Mouse (Mus musculus) lung, postnatal 25 days (tissue): ENCODE measurements at regions not wholly inside any gene's neighbourhood (a gene's known extent, or its start where the extent isn't known, plus 50 kb on each side); places are given as distances from the start of the nearest gene placed in this dataset.

ENCODE experiments used
- DNase-seq: peaks from one replicate; pipeline ENCODE4 v3.0.0; 2022; ENCODE audit warnings: low spot score

DNA sequence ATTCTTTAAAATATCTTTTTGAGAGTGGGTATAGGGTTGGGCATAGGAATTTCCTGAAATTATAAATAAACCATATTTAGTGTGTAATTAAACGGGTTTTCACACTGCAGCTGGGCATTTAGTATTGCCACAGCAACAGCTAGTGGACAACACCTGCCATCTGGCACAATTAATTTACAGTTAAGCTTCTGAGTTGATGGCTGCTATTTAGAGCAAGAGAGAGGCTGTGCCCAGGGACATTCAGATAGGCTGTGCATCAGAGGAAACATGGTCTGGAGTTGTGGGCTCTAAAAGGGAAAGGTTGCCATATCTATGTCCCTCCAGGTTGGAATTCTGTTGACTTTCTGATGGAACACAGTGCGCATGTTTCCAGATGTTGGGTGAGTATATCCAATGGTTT is 227.1 kb downstream of the Pth2r start:
- no peak for DNase-seq

GRCm38 (mm10) chr1:65535674-65536073 is 253.8 kb downstream of the Pth2r start:
- DNase-seq = no peak

- no peak for DNase-seq
Observed at GRCm38 (mm10) chr1:65538509-65538908, 256.7 kb downstream of the Pth2r start.

DNA sequence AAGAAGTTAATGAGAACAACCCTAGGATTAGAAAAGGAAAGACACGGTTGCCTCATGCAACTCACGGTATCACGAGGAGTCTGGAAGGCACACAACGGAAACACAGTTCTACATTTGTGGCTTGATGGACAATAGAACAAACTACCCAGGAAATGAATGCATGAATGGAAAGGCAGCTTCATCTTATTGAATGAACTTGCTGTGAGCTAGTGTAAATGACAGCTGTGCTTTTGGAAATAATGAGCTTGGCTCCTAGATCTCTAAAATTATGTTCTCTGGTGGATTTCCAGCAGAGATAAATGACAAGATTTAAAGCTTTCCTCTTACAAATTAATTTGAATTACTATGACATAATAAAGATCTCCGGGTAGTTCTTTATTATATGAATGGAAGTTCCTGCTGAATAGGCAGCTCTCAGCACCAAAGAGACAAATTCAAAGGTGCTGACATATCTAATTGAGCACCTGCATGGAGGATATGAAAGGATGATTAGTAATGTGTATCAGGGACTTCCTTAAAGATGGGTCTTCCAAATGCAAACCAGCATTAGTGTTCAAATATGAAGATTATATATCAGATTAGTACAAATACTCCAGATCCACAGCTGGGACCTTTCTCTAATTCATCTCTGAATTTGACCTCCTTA is 262.5 kb downstream of the Pth2r start:
- DNase-seq = no peak

GRCm38 (mm10) chr1:65545336-65546060 is 263.6 kb downstream of the Pth2r start:
- no peak for DNase-seq

DNA sequence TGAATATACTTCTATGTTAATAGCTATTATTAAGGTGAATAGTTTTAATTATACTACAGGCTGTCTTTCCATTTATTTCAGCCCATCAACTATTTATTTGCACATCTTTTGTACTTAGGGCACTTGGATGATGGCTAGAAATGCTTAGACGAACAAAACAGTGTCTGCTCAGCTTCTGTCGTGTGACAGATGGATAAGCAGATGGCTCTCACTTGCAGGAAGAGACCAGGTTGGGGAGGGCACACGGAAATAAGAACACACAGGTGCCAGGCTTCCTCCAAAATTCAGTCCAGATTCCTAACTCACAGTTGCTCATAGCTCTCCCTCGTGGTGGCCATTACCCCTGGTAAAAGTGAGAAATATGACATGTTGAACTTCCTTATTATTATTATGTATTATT is 267.0 kb downstream of the Pth2r start:
- no peak for DNase-seq

DNA sequence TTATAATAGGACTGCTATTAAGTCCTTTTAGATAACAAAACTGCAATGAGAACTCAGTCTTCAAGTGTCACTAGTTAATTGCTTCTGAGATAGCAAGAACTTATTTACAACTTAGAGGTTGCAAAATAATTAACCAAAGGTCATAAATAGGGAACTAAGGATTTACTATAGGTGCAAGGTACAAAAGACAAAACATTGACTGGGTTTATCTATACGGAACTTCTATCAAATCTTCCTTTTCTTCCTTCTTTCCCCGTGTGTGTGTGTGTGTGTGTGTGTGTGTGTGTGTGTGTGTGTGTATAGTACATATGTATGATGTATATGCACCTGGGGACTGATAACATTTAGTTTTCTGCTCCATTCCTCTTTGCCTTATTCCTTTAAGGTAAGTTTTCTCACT is 305.5 kb downstream of the Pth2r start:
- no peak for DNase-seq

- DNase-seq = no peak
Observed at GRCm38 (mm10) chr1:65635315-65635714, 291.0 kb upstream of the Crygf start.

- DNase-seq = no peak
Observed at GRCm38 (mm10) chr1:65654460-65654859, 271.9 kb upstream of the Crygf start.

- no peak for DNase-seq
Observed at GRCm38 (mm10) chr1:65681960-65682359, 244.4 kb upstream of the Crygf start.

- DNase-seq = no peak
Observed at GRCm38 (mm10) chr1:65687322-65687721, 239.0 kb upstream of the Crygf start.

DNA sequence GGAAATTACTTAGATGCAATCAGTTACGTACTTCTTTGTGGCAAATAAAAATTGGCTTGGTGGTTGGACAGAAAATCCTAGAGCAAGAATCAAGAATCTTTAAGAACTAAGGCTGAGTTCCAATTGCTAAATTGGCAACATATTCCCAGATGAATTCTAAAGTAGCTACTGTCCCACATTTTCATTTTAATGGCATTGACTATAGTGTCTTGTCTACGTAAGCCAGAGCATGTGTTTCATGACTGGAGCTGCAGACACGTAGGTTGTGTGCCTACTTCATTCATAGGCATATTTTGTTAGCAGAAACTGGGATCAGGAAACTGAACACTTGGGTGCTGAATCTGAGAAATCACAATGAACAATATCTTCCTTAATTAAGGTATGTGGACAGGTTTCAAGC is 196.1 kb upstream of the Crygf start:
- no peak for DNase-seq

DNA sequence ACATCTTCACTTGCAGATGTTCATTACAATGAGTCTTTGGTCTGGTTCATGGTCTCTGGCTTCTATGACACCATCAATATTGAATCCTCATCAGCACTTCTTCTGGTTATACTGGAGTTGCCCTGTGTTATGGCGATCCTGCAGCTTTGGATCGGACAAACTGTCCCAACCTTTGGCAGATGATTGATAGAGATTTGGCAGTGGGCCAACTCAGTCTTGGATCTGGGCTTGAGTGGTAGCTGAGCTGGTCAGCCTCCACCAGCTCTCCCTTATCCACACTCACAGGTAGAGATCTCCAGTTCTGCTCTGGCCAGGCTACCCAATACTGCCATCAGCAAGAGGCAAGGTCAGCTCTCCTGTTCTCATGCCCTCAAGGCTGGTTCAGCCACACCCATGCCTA is 168.4 kb upstream of the Crygf start:
- DNase-seq = no peak

DNA sequence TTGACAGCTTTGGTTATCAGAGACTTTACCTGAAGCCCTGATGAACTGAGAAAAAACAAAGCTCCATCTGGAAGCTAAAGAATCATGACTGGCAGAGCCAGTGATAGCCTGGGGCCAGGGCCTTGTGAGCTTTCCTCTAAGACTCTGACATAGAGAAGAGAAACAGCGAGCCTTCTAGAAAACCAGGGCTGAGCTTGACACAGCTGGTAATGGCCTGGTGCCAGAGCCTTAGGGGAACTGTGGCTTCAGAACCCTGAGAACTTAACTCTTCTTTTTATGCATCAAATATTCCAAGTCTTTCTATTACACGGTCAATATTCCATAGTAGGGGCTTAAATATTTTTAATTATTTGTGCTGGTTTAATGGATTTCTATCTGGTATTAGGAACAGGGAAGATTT is 165.2 kb upstream of the Crygf start:
- DNase-seq = no peak

GRCm38 (mm10) chr1:65800244-65800643 is 126.1 kb upstream of the Crygf start:
- DNase-seq = no peak

DNA sequence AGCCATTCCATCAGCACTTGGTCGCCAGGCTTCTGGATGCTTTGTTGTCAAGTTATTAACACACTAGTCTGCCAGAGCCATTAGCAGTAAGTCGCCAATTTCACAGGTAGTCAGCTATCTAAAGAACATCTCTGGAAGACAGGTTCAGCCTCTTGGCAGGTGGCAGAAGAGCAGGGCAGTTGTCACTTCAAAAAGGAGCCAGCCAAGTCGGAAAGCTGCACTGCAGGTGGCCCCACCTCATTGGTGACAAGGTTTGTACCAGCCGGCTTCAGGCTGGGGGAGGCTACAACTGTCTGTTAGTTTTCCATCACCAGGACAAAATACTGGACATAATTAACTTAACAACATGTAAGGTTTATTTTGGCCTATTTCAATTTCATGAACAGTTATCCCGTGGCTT is 105.5 kb upstream of the Crygf start:
- no peak for DNase-seq

DNA sequence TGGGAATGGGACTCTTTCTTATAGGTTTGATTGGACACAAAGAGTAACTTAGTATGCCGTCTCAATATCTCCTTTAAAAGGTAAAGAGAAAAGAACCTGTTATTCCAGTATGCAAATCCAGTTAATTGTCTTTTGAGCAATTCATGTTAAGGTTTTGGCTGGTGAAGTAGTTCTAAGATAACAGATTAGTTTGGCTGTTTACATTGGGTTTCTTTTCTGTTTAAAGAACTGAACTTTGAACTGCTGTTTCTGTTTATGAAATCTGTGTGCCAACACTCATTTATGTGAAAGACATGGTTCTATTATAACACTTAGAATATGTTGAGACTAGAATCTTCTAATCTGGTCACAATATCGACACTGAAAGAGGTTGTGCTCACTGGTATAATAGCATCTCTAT is 85.2 kb upstream of the Crygf start:
- DNase-seq = no peak

- DNase-seq = no peak
Observed at GRCm38 (mm10) chr1:65847005-65847404, 79.3 kb upstream of the Crygf start.

DNA sequence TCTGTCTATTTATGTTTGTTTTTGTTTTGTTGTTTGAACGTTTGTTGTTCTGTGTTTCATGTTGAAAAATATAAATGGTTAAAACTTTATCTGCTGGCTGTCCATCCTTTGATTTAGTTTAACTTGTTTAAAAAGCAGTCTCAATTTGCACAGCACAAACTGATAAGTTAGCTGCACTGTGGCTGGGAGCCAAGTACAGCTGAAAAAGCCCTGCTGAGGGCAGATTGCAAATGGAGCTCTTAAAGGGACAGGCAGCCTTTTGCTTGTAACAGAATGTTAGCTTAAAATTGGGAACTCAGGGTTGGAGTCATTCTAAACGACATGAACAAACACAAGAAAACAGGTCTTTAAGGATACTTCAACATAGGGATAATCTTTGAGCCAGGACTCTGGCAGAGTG is 52.6 kb upstream of the Crygf start:
- peak; percentile 1 for DNase-seq
